Mouse (Mus musculus) splenic B cell, adult 2 months (primary cell): ENCODE data around the gene Thrsp.

ENCODE experiments used
- DNase-seq: peaks from one replicate; pipeline ENCODE4 v3.0.0-alpha.2; 2011; ENCODE audit warnings: low read depth, low spot score
- H3K27me3 ChIP-seq: 2 replicates; pipeline ENCODE4 v1.6.1; 2012; ENCODE audit warnings: mild to moderate bottlenecking, low read length, moderate library complexity, mixed read lengths; ENCODE audit not compliant: control insufficient read depth, poor library complexity, insufficient read depth, severe bottlenecking
- H3K36me3 ChIP-seq: 2 replicates; pipeline ENCODE4 v1.6.1; 2012; ENCODE audit warnings: mild to moderate bottlenecking, low read length, moderate library complexity, mixed read lengths; ENCODE audit not compliant: control insufficient read depth, poor library complexity, insufficient read depth, severe bottlenecking

The Thrsp gene

DNA sequence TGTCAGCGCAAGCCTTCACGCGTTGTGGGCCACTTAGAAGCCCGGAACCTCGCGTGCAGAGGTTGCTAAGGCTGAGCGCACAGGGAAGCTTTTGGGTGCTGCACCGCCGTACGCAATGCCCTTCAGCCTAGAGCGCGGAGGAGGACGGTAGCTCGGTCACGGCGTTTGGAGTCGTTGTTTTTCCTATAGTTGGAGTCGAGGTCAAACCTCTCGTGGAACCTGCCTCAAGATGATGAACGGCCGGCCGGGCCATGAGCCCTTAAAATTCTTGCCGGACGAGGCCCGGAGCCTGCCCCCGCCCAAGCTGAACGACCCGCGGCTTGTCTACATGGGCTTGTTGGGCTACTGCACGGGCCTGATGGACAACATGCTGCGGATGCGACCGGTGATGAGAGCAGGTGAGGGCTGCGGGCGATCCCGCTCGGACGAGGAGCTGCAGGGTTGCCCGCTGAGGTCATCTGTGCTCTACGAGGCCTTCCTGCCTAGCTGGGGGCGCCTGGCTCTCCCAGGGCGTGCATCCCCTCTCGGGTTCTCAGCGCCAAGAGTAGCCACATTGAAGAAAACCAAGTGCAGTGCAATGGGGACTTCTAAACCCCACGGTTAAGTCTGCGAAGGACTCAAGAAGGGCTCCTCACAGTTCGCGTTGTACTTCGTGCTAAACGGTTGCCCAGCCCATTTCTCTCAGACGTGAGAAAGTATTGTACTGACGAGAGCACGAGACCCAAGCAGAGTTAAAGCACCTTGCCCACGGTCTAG, 17.4 kb downstream of the Thrsp start, which contains the start of gene Ndufc2:
Gene Ndufc2 (plus strand): TSS at position 44 of the 756 bp plus-strand sequence.
- peak; percentile 86 for DNase-seq
- Histone ChIP-seq H3K27me3 (no peaks in the 10 kb centered on the region), H3K36me3 (no peaks in the 10 kb centered on the region)

GRCm38 (mm10) chr7:97398943-97399342, 18.6 kb downstream of the Thrsp start:
- no peak for DNase-seq
- Histone ChIP-seq H3K36me3 (no peaks in the 10 kb centered on the region), H3K27me3 (no peaks in the 10 kb centered on the region)

GRCm38 (mm10) chr7:97394375-97394774, 23.2 kb downstream of the Thrsp start:
- H3K27me3 ChIP-seq = no peaks in the 10 kb centered on the region
- no peaks in the 10 kb centered on the region; the same call in 1 of the 2 replicates for H3K36me3 ChIP-seq
- no peak for DNase-seq

DNA sequence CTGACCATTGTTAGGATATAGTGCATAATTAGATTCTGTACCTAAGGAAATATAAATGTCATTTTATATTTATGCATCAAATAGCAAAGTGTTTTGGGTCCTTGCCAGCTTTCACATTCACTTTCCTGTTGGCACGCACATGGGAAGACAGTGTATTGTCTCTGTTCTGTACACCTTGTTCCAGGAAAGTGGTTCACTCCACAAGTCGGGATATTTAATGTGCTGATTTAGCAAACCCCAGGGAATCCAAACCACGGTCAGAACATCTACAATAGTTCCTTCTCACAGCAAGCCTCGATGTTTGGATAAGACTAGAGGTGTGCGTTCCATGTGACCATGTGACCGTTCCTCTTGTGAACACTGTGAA, 25.5 kb downstream of the Thrsp start:
- Histone ChIP-seq H3K36me3 (peaks cover 2% of the 10 kb centered on the region; the same call in 1 of the 2 replicates), H3K27me3 (no peaks in the 10 kb centered on the region)
- no peak for DNase-seq

DNA sequence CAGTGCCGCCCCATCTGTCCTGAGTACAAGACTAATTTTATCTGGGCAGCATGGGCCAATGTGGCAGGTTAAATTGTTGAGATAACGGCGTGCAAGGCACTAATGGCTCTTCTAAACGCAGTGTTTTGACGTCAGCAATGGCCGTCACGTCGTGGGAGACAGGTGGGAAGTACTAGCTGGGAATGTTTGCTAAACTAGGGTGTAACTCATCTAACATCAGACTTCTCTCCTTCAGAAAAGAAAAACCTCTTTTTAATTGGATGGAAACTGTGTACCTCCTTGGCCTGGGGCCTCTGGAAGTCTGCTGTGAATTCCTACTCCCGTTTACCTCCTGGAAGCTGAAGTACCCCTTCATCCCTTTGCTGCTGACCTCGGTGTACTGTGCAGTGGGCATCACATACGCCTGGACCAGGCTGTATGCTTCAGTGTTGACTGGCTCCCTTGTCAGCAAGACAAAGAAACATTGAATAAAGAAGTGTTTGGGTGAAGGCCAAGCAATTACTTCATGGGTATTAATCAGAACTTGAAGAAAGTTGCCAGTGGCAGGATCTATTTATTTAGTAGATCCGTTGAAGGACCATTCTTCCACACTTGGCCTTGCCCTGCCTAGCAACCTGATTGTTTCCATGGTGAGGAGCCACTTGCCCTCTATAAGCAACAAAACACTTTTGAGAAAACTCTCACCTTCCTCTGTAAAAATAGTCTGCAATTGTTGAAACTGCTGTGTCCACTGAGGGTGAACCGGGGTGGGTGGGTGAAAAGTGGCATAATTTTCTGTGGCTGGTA, 26.0 kb downstream of the Thrsp start:
- peaks cover 2% of the 10 kb centered on the region; the same call in 1 of the 2 replicates for H3K36me3 ChIP-seq
- H3K27me3 ChIP-seq = no peaks in the 10 kb centered on the region
- DNase-seq = no peak

GRCm38 (mm10) chr7:97388541-97388940, 29.0 kb downstream of the Thrsp start:
- peaks cover 3% of the 10 kb centered on the region; the same call in 1 of the 2 replicates for H3K36me3 ChIP-seq
- no peak for DNase-seq
- H3K27me3 ChIP-seq = no peaks in the 10 kb centered on the region

GRCm38 (mm10) chr7:97387561-97388147, 29.9 kb downstream of the Thrsp start:
- Histone ChIP-seq H3K27me3 (no peaks in the 10 kb centered on the region), H3K36me3 (peaks cover 4% of the 10 kb centered on the region; the same call in 1 of the 2 replicates)
- DNase-seq = no peak

- no peak for DNase-seq
- H3K27me3 ChIP-seq = no peaks in the 10 kb centered on the region
These were observed 30.6 kb downstream of the Thrsp start for GRCm38 (mm10) chr7:97386806-97387370.

GRCm38 (mm10) chr7:97386106-97386805, 31.3 kb downstream of the Thrsp start:
- H3K36me3 ChIP-seq = peaks cover 4% of the 10 kb centered on the region; the same call in 1 of the 2 replicates

More at GRCm38 (mm10) chr7:97386806-97387370, 30.6 kb downstream of the Thrsp start:
- H3K36me3 ChIP-seq = peaks cover 4% of the 10 kb centered on the region; the same call in 1 of the 2 replicates

DNA sequence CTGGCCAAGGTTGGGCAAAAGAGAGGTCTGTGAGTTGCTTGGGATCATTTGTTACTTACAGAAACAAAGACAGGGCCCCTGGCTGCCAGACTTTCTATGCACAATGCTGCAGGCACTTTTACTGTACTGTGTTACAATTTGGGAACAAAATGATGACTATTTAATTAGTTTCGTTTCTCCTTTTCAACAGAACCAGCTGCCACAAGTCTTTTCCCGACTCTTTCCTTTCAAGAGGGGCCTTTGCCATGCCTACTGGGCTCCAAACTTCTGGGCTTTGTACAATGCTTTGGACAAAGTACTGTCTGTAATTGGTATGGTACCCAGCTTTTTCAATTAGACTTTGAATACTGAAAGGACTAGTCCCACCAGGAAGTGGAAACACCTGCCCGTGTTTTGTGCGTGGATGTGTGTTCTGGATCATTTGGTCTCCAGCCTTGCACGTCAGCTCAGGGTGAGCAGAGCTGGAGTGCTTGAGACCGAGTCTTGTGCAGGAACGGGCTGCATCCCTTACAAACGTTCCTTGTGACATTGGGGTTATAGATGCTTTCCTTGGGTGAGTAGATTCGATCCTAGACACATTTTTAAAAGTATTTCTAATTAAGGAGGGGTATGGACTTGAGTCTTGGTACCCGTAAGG, 33.9 kb downstream of the Thrsp start:
- DNase-seq = no peak
- Histone ChIP-seq H3K36me3 (0 out of 2 replicates have a peak, but pooled peaks cover 4% of the 10 kb centered on the region), H3K27me3 (no peaks in the 10 kb centered on the region)

More at GRCm38 (mm10) chr7:97386106-97386805, 31.3 kb downstream of the Thrsp start:
- H3K27me3 ChIP-seq = no peaks in the 10 kb centered on the region
- DNase-seq = no peak

DNA sequence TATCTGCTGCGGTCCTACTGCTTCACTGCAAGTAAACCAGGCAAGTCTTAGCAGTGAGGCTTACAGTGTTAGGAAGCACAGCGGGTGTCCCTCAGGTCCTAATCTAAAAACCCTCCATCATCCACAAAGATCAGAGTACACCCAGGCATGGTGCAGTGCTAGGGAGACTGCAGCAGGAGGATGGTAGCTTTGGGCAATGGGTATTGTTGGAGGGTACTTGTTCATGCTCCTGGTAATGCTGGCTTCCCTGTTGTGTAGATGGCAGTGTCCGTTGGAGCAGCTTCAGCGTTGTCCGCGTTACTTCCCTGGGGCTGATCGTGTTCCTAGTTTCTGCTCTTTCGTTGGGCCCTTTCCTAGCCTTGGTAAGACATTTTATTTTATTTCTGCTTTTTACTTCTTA, 34.9 kb downstream of the Thrsp start:
- DNase-seq = no peak
- Histone ChIP-seq H3K27me3 (no peaks in the 10 kb centered on the region), H3K36me3 (peaks cover 4% of the 10 kb centered on the region; the same call in 1 of the 2 replicates)

DNA sequence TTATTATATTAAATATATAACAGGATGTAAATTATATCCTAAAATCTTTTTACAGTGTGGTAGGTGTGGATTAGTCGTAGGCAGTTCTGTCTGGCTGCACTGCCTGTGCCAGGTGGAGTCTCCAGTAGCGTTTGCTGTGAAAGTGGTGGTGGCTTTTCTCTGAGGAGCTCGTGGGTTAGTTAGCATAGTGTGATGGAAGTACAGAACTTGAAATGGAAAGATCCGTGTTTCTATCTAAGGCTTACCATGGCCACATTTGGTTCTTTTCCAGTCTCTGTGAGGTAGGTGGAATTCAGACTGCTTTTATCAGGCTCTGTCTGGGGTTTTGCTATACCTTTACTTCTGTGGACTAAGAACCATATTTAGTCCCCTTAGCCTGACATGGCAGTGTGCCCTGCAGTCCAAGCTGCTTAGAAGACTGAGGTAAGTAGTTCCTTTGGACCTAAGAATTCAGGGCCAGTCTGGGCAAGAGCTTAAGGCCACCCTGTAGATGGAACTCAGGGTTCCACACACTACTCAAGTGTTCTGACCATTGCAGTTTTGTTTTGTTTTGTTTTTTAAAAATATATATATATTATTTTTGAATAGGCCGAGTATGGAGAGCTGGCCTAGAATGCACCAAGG, 36.9 kb downstream of the Thrsp start:
- no peak for DNase-seq
- peaks cover 3% of the 10 kb centered on the region; the same call in 1 of the 2 replicates for H3K36me3 ChIP-seq
- no peaks in the 10 kb centered on the region for H3K27me3 ChIP-seq

DNA sequence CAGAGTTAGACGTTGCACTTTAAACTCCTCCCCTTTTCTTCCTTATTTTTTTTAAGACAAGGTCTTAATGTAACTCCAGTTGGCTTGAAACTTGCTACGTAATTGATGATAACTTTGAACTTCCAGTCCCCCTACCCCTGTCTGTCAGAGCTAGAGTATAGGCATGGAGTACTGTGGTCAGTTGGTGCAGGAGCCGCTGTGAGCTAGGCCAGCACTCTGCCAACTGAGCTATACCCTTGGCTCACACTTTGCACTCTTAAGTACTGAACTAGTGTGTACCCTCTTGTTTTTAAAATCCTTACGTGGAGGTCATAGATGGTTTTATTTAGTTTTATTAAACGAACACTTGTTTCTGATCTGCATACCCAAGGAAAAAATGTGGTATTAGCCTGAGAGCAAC, 38.2 kb downstream of the Thrsp start:
- no peak for DNase-seq
- Histone ChIP-seq H3K36me3 (peaks cover 3% of the 10 kb centered on the region), H3K27me3 (no peaks in the 10 kb centered on the region)
